Mouse (Mus musculus) liver, embryonic 16.5 days (tissue): ENCODE results near the gene Depdc5. TPM values are rescaled to one million over a fixed set of nuclear protein-coding genes. Genes with fewer than 3 reads are reported as not detected.

ENCODE experiments used
- ATAC-seq: fragments of 200-750 bp; cut with Nextera tagmentation; 2 replicates; pipeline ENCODE4 v1.8.0; 2017; ENCODE audit warnings: low read depth, mild to moderate bottlenecking, moderate number of reproducible peaks, moderate library complexity
- H3K27ac ChIP-seq: fragments of 300-500 bp; sonication (generic); 2 replicates; pipeline ENCODE4 v1.5.1; 2014; ENCODE audit warnings: mild to moderate bottlenecking, low read length
- H3K27me3 ChIP-seq: fragments of 300-500 bp; sonication (generic); 2 replicates; pipeline ENCODE4 v1.6.1; 2014; ENCODE audit warnings: low read depth, low read length, mixed read lengths; ENCODE audit not compliant: control insufficient read depth, insufficient read depth
- H3K36me3 ChIP-seq: fragments of 300-500 bp; sonication (generic); 2 replicates; pipeline ENCODE4 v1.6.1; 2014; ENCODE audit warnings: mild to moderate bottlenecking; ENCODE audit not compliant: control insufficient read depth, insufficient read depth
- H3K4me1 ChIP-seq: fragments of 300-500 bp; sonication (generic); 2 replicates; pipeline ENCODE4 v1.6.1; 2014; ENCODE audit warnings: low read depth, low read length, mixed read lengths; ENCODE audit not compliant: control insufficient read depth
- H3K4me2 ChIP-seq: fragments of 300-500 bp; sonication (generic); 2 replicates; pipeline ENCODE4 v1.6.1; 2014; ENCODE audit warnings: low read depth, low read length, mixed read lengths
- H3K4me3 ChIP-seq: fragments of 300-500 bp; sonication (generic); 2 replicates; pipeline ENCODE4 v1.5.1; 2014; ENCODE audit warnings: low read depth, mild to moderate bottlenecking, low read length
- H3K9ac ChIP-seq: fragments of 300-500 bp; sonication (generic); 2 replicates; pipeline ENCODE4 v1.6.1; 2014; ENCODE audit warnings: low read depth, low read length
- H3K9me3 ChIP-seq: fragments of 300-500 bp; sonication (generic); replicated peaks from 2 replicates; pipeline ENCODE4 v1.6.1; 2016; ENCODE audit warnings: low read length; ENCODE audit not compliant: control insufficient read depth
- WGBS: fragments of 180-500 bp; shearing (Covaris S2); extraction: QIAGEN DNeasy Blood & Tissue Kit; methylation state at CpG from one replicate; pipeline ENCODE4 v1.1.7; 2014; ENCODE audit not compliant: insufficient replicate concordance; 5-methylcytosine and 5-hydroxymethylcytosine counted together
- polyA plus RNA-seq: library from polyadenylated mRNA; unstranded; fragments of >200 nt; fragmentation: Nextera tagmentation; extraction: Ambion mirVana; gene quantifications from 2 replicates; pipeline ENCODE4 v1.2.1, GENCODE M21; 2015

Depdc5 gene
- polyA plus RNA-seq, 1 experiment from 2014 or later: 8.0 TPM

DNA sequence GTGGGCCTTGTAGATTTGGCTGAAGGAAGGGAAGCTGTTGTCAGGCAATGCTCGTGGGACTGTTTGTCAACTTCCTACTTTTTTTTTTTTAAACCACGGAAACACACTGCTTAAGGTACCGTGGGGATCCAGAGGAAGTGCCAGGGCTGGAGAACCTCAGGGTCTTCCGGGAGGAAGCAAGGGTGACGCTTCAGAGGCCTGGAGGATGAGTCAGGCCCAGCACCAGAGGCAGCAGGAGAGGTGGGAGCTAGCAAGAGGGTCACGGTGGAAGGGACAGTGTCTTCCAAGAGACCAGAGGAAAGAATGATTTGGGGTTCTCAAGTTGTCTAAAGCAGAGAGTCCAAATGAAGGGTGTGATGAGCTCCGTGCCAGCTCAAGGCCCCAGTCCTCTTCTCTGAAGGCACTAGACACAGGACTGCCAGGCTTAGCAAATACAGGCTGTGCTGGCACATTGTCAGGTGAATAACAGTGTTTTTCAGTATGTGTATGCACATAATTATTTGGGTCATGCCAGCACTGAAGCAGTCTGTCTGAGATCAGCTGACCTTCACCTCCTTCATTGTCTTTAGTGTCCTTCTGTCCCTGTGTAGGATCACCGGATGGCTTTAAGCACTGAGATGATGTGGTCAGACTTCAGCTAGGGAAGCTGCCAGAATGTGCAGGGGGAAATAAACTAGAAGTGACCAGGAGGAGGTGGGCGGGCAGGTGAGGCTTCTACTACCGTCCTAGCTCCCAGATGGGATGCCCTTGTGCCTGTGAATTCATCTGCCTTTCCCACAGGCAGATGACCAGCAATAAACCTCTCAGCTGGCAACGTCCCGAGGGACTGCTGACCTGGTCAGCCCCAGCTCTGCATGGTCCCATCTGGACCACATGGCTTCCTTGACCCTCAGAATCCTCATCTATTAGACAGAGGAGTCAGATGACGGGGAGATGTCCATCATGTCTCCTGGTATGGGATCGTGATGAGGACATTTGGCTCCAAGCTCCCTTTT is 146.6 kb downstream of the Depdc5 start:
- Histone ChIP-seq H3K4me2 (no peak overlapping the region), H3K9ac (no peak overlapping the region), H3K4me1 (no peaks in the 10 kb centered on the region; the same call in 1 of the 2 replicates), H3K27ac (peak overlapping the region; percentile 1; the same call in 1 of the 2 replicates), H3K27me3 (no peaks in the 10 kb centered on the region; the same call in 1 of the 2 replicates), H3K36me3 (no peaks in the 10 kb centered on the region), H3K9me3 (no peaks in the 10 kb centered on the region), H3K4me3 (no peak overlapping the region)
- 47% methylated on average over 14 of the region's 14 CpGs for WGBS
- ATAC-seq: peak; percentile 68

DNA sequence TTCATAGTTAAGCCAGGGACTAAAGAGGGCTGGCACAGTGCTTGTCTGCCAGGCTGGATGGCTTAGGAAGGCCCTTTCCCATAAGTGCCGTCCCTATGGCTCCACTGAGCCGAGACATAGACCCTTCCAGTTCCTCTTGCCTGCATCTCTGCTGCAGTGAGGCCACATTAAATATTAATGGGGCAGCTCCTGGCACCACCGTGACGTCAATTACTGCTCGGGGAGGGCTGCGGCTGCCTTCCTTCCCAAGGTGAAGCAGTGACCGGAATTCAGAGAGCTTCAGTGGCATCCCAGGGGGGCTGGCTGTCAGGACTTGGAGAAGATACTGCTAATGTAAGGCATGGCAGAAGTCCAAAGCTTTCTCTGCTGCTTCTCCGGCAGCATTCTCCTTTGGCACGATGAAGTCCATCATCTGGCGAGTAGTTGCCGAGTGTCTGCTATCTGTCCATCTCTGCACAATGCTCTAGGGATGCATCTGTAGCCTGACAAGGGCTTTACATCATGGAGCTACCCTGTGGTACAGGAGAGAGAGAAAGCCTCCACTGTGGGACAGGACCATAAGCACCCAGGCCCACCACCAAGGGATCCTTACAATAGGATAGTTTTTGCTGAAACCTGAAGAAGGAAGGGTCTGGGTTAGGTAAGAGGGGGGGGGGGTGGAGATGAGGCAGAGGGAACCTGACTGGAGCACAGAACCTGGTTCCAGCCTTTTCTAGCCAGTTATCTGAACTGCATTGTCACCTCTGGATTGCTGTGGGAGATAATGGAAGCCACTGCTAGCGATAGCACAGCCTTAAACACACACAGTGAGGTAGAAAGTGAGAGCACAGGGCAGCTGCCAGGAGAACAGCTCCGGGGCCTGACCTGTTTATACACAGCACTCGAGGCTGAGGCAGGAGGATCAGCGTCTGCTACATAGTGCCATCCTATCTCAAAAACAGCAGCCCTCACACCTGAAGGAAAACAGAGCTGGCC is 147.9 kb downstream of the Depdc5 start:
- Histone ChIP-seq H3K4me1 (no peaks in the 10 kb centered on the region; the same call in none of the 2 replicates), H3K27me3 (no peaks in the 10 kb centered on the region; the same call in 1 of the 2 replicates), H3K36me3 (no peaks in the 10 kb centered on the region), H3K4me2 (no peak overlapping the region), H3K27ac (no peak overlapping the region), H3K4me3 (no peak overlapping the region), H3K9ac (no peak overlapping the region), H3K9me3 (no peaks in the 10 kb centered on the region)
- 66% methylated on average over 15 of the region's 15 CpGs for WGBS
- ATAC-seq: no peak

DNA sequence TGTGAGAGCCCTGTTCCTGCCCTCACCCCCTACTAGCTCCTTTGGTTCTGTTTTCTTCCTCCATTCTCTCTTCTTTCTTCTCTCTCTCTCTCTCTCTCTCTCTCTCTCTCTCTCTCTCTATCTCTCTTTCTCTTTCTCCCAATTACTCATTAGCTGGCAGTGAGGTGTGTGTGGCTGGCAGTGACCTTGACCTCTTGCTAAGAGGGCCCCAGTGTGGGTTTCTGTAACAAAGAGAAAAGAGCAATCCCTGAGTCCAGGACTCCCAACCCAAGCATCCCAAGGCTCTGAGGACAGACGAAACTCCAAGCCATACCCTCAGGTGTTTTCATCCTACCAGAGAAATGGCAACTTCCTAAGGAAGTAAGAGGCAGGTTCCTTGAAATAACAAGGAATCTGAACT is 150.6 kb downstream of the Depdc5 start:
- Histone ChIP-seq H3K27me3 (no peaks in the 10 kb centered on the region; the same call in 1 of the 2 replicates), H3K4me3 (no peak overlapping the region)
- 76% methylated on average over 1 of the region's 1 CpGs for WGBS

DNA sequence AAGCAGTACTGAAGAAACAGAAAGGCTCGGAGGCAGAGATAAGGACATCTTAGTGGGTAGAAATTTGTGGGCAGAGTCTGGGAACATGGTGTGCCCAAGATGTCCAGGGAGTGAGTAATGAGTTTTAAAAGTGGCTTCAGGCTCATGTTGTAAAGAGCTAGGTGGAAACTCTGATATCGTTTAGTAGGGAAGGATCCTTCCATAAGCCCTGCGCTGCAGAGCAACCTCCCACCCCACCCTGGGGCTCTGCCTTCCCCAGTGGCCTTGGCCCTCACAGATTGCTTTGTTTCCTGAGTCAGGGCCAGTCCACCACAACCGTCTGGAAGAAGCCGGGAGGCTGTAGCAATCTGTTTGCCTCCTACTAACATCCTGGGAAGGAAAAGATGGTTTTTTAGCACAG is 152.1 kb downstream of the Depdc5 start:
- Histone ChIP-seq H3K27me3 (no peaks in the 10 kb centered on the region; the same call in 1 of the 2 replicates), H3K4me1 (peaks cover 14% of the 10 kb centered on the region), H3K4me3 (no peak overlapping the region), H3K27ac (no peak overlapping the region), H3K4me2 (no peak overlapping the region), H3K9me3 (no peaks in the 10 kb centered on the region), H3K36me3 (no peaks in the 10 kb centered on the region), H3K9ac (no peak overlapping the region)
- no peak for ATAC-seq
- 22% methylated on average over 5 of the region's 5 CpGs for WGBS

More for the DNA sequence above, 150.6 kb downstream of the Depdc5 start:
- Histone ChIP-seq H3K4me1 (peaks cover 9% of the 10 kb centered on the region), H3K9ac (no peak overlapping the region), H3K9me3 (no peaks in the 10 kb centered on the region), H3K4me2 (no peak overlapping the region), H3K36me3 (no peaks in the 10 kb centered on the region), H3K27ac (no peak overlapping the region)
- ATAC-seq: no peak

DNA sequence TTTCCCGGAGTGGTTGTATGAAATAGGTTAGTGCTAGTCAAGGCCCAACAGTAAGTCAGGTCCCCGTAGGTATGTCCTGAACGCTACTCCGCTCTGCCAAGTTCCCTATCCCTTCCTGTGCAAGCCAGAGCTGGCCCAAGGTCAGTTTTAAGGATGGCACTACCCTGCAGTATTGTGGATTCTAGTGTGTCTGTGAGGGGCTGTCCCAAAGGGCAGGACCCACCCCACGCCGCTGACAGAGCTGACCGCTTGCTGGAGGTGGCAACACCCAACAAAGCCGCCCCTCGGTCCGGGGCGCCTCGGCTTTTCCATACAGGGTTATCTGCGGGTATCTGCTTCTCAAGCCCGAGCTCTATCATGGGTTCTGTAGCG is 154.7 kb downstream of the Depdc5 start:
- no peaks in the 10 kb centered on the region for H3K27me3 ChIP-seq
- H3K4me1 ChIP-seq: peaks cover 34% of the 10 kb centered on the region
- H3K4me2 ChIP-seq: peak overlapping the region; percentile 91
- H3K4me3 ChIP-seq: peak overlapping the region; percentile 97
- peaks cover 12% of the 10 kb centered on the region for H3K36me3 ChIP-seq
- H3K9me3 ChIP-seq: no peaks in the 10 kb centered on the region
- no peak; the same call in 1 of the 2 replicates for ATAC-seq
- peak overlapping the region; percentile 100 for H3K27ac ChIP-seq
- 5% methylated on average over 15 of the region's 15 CpGs for WGBS
- H3K9ac ChIP-seq: peak overlapping the region; percentile 92

DNA sequence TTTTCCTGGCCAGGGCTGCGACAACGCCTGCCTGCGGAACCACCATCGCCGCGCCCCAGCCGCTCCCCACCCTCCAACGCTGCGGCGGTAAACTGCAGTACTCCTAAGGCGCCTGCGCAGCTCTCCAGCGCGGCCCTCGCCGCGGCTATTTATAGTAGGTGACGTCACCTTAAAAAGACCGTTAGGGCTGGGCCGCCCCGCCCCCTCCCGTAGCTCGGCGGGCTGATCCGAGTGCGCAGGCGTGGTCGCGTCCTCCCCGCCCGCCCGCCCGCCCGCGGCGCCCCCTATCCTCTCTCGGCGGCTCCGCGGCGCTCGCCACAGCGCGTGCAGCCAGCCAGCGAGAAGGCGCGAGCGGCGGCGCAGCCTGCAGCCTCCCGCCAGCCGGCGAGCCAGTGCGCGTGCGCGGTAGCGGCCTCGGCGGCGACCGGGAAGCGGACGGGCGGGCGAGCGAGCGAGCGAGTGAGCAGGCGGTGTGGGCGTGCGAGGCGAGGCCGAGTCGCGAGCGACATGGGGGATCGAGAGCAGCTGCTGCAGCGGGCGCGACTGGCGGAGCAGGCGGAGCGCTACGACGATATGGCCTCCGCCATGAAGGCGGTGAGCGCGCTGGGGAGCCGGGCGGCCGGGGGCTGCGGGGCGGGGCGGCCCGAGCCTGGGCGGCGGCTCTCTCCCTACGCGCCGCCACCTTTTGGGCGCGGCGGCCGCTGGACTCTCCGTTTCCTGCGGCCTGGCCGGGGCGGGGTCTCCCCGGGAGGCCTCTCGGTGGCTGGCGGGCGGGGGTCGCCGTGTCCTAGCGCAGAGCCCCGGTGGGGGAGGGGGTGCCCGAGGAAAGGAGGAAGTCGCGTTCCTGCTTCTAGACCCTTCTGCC is 155.3 kb downstream of the Depdc5 start, which contains the start of gene Ywhah:
Gene Ywhah, plus strand, starts transcription at position 256 of the 865 bp plus-strand sequence.
- Histone ChIP-seq H3K36me3 (peaks cover 14% of the 10 kb centered on the region), H3K4me3 (peak within 1 kb of the TSS; percentile 97), H3K4me2 (peak within 1 kb of the TSS; percentile 91), H3K27me3 (no peaks in the 10 kb centered on the region), H3K9me3 (no peaks in the 10 kb centered on the region), H3K9ac (peak within 1 kb of the TSS; percentile 98), H3K4me1 (peaks cover 38% of the 10 kb centered on the region), H3K27ac (peak within 1 kb of the TSS; percentile 100)
- peak; percentile 90 for ATAC-seq
- WGBS: under 1% methylated on average over 96 of the region's 121 CpGs

DNA sequence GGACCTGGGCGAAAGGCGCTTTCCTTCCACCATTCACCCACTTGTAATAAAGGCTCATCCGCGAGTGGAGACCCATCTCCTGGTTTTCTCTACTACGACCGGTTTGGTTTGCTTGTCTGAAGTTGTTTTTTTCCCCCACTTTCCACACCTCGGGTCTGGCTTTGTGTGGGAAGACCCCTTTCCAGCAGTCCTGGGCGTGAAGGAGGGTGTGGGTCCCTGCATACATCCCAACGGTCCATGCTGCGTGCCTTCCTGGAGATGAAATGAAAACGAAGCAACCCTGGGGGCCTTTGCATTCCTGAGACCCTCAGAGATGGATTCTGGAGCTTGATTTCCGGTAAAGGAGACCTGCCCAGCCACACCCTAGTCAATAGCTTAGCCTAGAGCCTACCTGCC is 155.9 kb downstream of the Depdc5 start:
- under 1% methylated on average over 12 of the region's 12 CpGs for WGBS
- no peaks in the 10 kb centered on the region for H3K27me3 ChIP-seq
- H3K4me3 ChIP-seq: peak overlapping the region; percentile 97
- peak overlapping the region; percentile 91 for H3K4me2 ChIP-seq
- no peaks in the 10 kb centered on the region for H3K9me3 ChIP-seq
- peak overlapping the region; percentile 98 for H3K9ac ChIP-seq
- H3K36me3 ChIP-seq: peaks cover 14% of the 10 kb centered on the region
- H3K27ac ChIP-seq: peak overlapping the region; percentile 100
- ATAC-seq: no peak
- H3K4me1 ChIP-seq: peaks cover 43% of the 10 kb centered on the region

DNA sequence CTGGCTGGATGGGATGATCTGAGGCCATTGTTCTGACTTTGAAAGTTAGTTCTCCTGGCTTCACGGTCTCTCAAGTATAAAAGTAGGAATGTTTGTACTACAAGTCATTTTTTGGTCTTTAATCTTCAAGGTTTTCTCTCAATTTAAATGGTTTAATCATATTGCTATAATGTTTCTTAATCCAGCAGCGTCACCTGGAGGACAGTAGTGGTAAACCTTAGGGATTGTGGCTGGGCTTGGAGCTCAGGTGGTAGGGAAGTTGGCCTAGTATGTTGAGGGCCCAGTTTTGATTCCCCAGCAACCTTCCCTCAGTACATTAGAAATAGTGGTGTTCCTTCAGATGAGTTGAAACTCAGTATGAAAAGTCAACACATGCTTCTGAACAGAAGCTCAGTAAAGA is 158.1 kb downstream of the Depdc5 start:
- no peak for ATAC-seq
- H3K27ac ChIP-seq: no peak overlapping the region
- peaks cover 47% of the 10 kb centered on the region for H3K4me1 ChIP-seq
- no peak overlapping the region for H3K4me3 ChIP-seq
- no peaks in the 10 kb centered on the region for H3K9me3 ChIP-seq
- H3K27me3 ChIP-seq: no peaks in the 10 kb centered on the region
- WGBS: 81% methylated on average over 2 of the region's 2 CpGs
- no peak overlapping the region for H3K9ac ChIP-seq
- no peak overlapping the region for H3K4me2 ChIP-seq
- peaks cover 21% of the 10 kb centered on the region for H3K36me3 ChIP-seq
